Mouse (Mus musculus): Measurements from ENCODE around the gene Lrch1. TPM values are rescaled to one million over a fixed set of nuclear protein-coding genes. Genes with fewer than 3 reads are reported as not detected.
A peak's percentile ranks its signal among the peaks of the same experiment; 100 is the strongest.

Gene Lrch1
- polyA plus RNA-seq, 1 experiment from 2014 or later, result 12.6 TPM

GRCm38 (mm10) chr14:74792793-74793192, 154.9 kb downstream of the Lrch1 start:
- no peaks in the 10 kb centered on the region for H3K9me3 ChIP-seq (ENCODE audit: control insufficient read depth, low read length)
- no peak overlapping the region for H3K4me3 ChIP-seq (ENCODE audit: low read depth, low read length)
- H3K4me1 ChIP-seq (replicated peaks; ENCODE audit: control insufficient read depth, insufficient read depth, low read length), result peaks cover 9% of the 10 kb centered on the region; the same call in 1 of the 2 replicates
- H3K9ac ChIP-seq (ENCODE audit: low read depth, low read length), result no peak overlapping the region
- WGBS, result 81% methylated on average over 6 of the region's 6 CpGs
- H3K36me3 ChIP-seq (ENCODE audit: control insufficient read depth, insufficient read depth, low read length), result no peaks in the 10 kb centered on the region
- ATAC-seq (ENCODE audit: low FRiP score) (no peak), DNase-seq (ENCODE audit: low spot score) (no peak)
- H3K4me2 ChIP-seq (replicated peaks; ENCODE audit: low read depth, low read length), result no peak overlapping the region
- no peaks in the 10 kb centered on the region for H3K27me3 ChIP-seq (ENCODE audit: control insufficient read depth, insufficient read depth, low read length)
- H3K27ac ChIP-seq (ENCODE audit: low read depth, low read length), result no peak overlapping the region

DNA sequence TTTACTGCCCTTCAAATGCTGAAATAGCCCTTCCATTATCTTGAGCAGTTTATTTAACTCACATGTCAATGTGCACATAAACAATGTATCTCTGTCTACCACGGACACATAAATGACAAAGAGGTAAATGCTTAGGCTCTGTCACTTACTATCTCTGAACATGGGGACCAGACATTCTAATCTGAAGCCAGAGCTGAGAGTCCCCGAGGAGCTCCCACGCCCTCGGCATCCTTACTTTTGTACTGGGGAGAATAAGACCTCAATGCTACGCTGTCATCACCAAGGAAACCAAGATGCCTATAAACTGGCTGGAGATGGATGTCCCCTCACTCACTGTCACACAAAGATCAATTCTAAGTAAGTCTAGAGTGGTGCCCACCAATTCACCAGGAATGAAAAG, 157.1 kb downstream of the Lrch1 start:
- Histone ChIP-seq H3K9me3 (ENCODE audit: control insufficient read depth, low read length) (no peaks in the 10 kb centered on the region), H3K4me3 (ENCODE audit: low read depth, low read length) (no peak overlapping the region), H3K9ac (ENCODE audit: low read depth, low read length) (no peak overlapping the region), H3K36me3 (ENCODE audit: control insufficient read depth, insufficient read depth, low read length) (no peaks in the 10 kb centered on the region), H3K4me2 (replicated peaks; ENCODE audit: low read depth, low read length) (no peak overlapping the region), H3K27me3 (ENCODE audit: control insufficient read depth, insufficient read depth, low read length) (no peaks in the 10 kb centered on the region), H3K4me1 (replicated peaks; ENCODE audit: control insufficient read depth, insufficient read depth, low read length) (0 out of 2 replicates have a peak, but pooled peaks cover 3% of the 10 kb centered on the region), H3K27ac (ENCODE audit: low read depth, low read length) (no peak overlapping the region)
- DNase-seq (ENCODE audit: low spot score) (peak; percentile 29), ATAC-seq (ENCODE audit: low FRiP score) (0 out of 2 replicates have a peak, but pooled peaks have one; percentile 25)
- WGBS, result 48% methylated on average over 5 of the region's 5 CpGs

DNA sequence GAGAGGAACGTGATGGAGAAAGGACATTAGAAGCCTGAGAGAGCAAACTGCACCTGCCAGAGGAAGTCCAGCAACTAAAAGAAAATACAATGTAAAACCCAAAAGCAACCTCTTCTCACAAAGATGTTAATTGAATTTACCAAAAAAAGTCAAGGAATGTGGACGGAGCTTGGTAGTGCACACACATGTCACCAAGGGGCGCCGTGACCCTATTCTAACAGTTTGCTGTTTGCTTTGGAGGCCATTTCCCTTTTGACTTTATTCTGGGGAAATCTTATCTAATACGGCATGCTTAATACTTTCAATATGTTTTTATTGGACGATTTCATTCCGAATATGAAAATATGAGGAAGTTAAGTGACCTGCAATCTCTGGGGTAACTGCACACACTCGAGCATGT, 158.9 kb downstream of the Lrch1 start:
- no peaks in the 10 kb centered on the region; the same call in 1 of the 2 replicates for H3K36me3 ChIP-seq (ENCODE audit: control insufficient read depth, insufficient read depth, low read length)
- no peak overlapping the region for H3K27ac ChIP-seq (ENCODE audit: low read depth, low read length)
- H3K27me3 ChIP-seq (ENCODE audit: control insufficient read depth, insufficient read depth, low read length), result no peaks in the 10 kb centered on the region
- 0 out of 2 replicates have a peak, but pooled peaks cover 3% of the 10 kb centered on the region for H3K4me1 ChIP-seq (replicated peaks; ENCODE audit: control insufficient read depth, insufficient read depth, low read length)
- ATAC-seq (ENCODE audit: low FRiP score) (no peak), DNase-seq (ENCODE audit: low spot score) (no peak)
- WGBS, result 88% methylated on average over 8 of the region's 8 CpGs
- H3K9me3 ChIP-seq (ENCODE audit: control insufficient read depth, low read length), result no peaks in the 10 kb centered on the region
- no peak overlapping the region for H3K4me2 ChIP-seq (replicated peaks; ENCODE audit: low read depth, low read length)
- no peak overlapping the region for H3K4me3 ChIP-seq (ENCODE audit: low read depth, low read length)
- H3K9ac ChIP-seq (ENCODE audit: low read depth, low read length), result no peak overlapping the region

GRCm38 (mm10) chr14:74787717-74788116, 160.0 kb downstream of the Lrch1 start:
- Histone ChIP-seq H3K9me3 (ENCODE audit: control insufficient read depth, low read length) (no peaks in the 10 kb centered on the region), H3K36me3 (ENCODE audit: control insufficient read depth, insufficient read depth, low read length) (no peaks in the 10 kb centered on the region; the same call in 1 of the 2 replicates), H3K27me3 (ENCODE audit: control insufficient read depth, insufficient read depth, low read length) (no peaks in the 10 kb centered on the region), H3K4me3 (ENCODE audit: low read depth, low read length) (no peak overlapping the region), H3K9ac (ENCODE audit: low read depth, low read length) (no peak overlapping the region), H3K4me2 (replicated peaks; ENCODE audit: low read depth, low read length) (no peak overlapping the region), H3K27ac (ENCODE audit: low read depth, low read length) (no peak overlapping the region), H3K4me1 (replicated peaks; ENCODE audit: control insufficient read depth, insufficient read depth, low read length) (0 out of 2 replicates have a peak, but pooled peaks cover 3% of the 10 kb centered on the region)
- no peak for DNase-seq (ENCODE audit: low spot score)
- ATAC-seq (ENCODE audit: low FRiP score), result no peak
- WGBS, result 90% methylated on average over 3 of the region's 3 CpGs

GRCm38 (mm10) chr14:74784243-74784934, 163.3 kb downstream of the Lrch1 start:
- no peak overlapping the region for H3K27ac ChIP-seq (ENCODE audit: low read depth, low read length)
- no peaks in the 10 kb centered on the region for H3K9me3 ChIP-seq (ENCODE audit: control insufficient read depth, low read length)
- 90% methylated on average over 11 of the region's 11 CpGs for WGBS
- H3K4me3 ChIP-seq (ENCODE audit: low read depth, low read length), result no peak overlapping the region
- no peak overlapping the region for H3K4me2 ChIP-seq (replicated peaks; ENCODE audit: low read depth, low read length)
- DNase-seq (ENCODE audit: low spot score) (no peak), ATAC-seq (ENCODE audit: low FRiP score) (no peak)
- no peaks in the 10 kb centered on the region for H3K4me1 ChIP-seq (replicated peaks; ENCODE audit: control insufficient read depth, insufficient read depth, low read length)
- no peak overlapping the region for H3K9ac ChIP-seq (ENCODE audit: low read depth, low read length)
- H3K36me3 ChIP-seq (ENCODE audit: control insufficient read depth, insufficient read depth, low read length), result no peaks in the 10 kb centered on the region; the same call in 1 of the 2 replicates
- H3K27me3 ChIP-seq (ENCODE audit: control insufficient read depth, insufficient read depth, low read length), result no peaks in the 10 kb centered on the region

GRCm38 (mm10) chr14:74774046-74774619, 173.5 kb downstream of the Lrch1 start:
- DNase-seq (ENCODE audit: low spot score) (no peak), ATAC-seq (ENCODE audit: low FRiP score) (no peak)
- H3K27me3 ChIP-seq (ENCODE audit: control insufficient read depth, insufficient read depth, low read length), result no peaks in the 10 kb centered on the region
- H3K9me3 ChIP-seq (ENCODE audit: control insufficient read depth, low read length), result no peaks in the 10 kb centered on the region
- no peak overlapping the region for H3K4me3 ChIP-seq (ENCODE audit: low read depth, low read length)
- no peak overlapping the region for H3K4me2 ChIP-seq (replicated peaks; ENCODE audit: low read depth, low read length)
- H3K9ac ChIP-seq (ENCODE audit: low read depth, low read length), result no peak overlapping the region
- no peak overlapping the region for H3K27ac ChIP-seq (ENCODE audit: low read depth, low read length)
- no peaks in the 10 kb centered on the region for H3K4me1 ChIP-seq (replicated peaks; ENCODE audit: control insufficient read depth, insufficient read depth, low read length)
- 81% methylated on average over 10 of the region's 10 CpGs for WGBS
- H3K36me3 ChIP-seq (ENCODE audit: control insufficient read depth, insufficient read depth, low read length), result no peaks in the 10 kb centered on the region

- H3K4me1 ChIP-seq (replicated peaks; ENCODE audit: control insufficient read depth, insufficient read depth, low read length), result no peaks in the 10 kb centered on the region
- H3K36me3 ChIP-seq (ENCODE audit: control insufficient read depth, insufficient read depth, low read length), result no peaks in the 10 kb centered on the region
- no peak overlapping the region for H3K27ac ChIP-seq (ENCODE audit: low read depth, low read length)
- no peaks in the 10 kb centered on the region for H3K9me3 ChIP-seq (ENCODE audit: control insufficient read depth, low read length)
- no peak for ATAC-seq (ENCODE audit: low FRiP score)
- no peak overlapping the region for H3K9ac ChIP-seq (ENCODE audit: low read depth, low read length)
- no peak for DNase-seq (ENCODE audit: low spot score)
- WGBS, result 86% methylated on average over 1 of the region's 1 CpGs
- no peak overlapping the region for H3K4me3 ChIP-seq (ENCODE audit: low read depth, low read length)
- no peak overlapping the region for H3K4me2 ChIP-seq (replicated peaks; ENCODE audit: low read depth, low read length)
- H3K27me3 ChIP-seq (ENCODE audit: control insufficient read depth, insufficient read depth, low read length), result no peaks in the 10 kb centered on the region
These were observed 179.8 kb downstream of the Lrch1 start for GRCm38 (mm10) chr14:74767892-74768291.

DNA sequence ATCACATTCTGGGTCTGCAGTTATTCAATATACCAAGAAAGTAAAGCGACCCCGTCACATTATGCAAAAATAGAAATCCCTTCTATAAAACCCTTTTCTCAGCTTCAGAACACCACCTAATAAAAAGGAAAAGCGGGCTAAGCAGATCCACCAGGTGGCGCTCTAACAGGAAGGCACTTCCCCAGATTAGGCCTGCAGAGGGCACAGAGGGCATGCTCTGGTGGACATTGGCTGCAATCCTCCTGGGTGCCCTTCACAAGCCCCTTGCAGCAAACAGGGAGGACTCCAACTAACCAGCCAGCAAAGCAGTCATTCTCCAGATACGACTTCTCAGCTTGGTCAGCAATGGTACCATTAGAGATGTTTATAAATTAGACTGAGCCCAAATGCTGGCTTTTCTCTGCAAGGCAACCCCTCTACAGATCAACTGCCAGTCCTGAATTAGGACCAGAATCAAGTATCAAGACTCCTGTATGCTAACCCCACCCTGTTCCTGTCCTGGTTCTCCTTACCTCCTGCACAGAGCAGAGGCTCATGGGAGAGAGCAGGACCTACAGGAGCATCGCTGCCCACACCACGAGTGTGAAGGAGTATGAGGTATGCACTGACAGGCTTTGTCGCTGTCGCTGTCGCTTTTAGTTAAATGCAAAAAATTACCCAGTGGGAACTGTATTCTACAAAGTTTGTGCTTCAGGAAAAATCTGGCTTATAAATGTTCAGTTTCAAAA, 183.3 kb downstream of the Lrch1 start:
- DNase-seq (ENCODE audit: low spot score) (peak; percentile 86), ATAC-seq (ENCODE audit: low FRiP score) (peak; percentile 45; the same call in 1 of the 2 replicates)
- Histone ChIP-seq H3K4me3 (ENCODE audit: low read depth, low read length) (no peak overlapping the region), H3K36me3 (ENCODE audit: control insufficient read depth, insufficient read depth, low read length) (no peaks in the 10 kb centered on the region), H3K9ac (ENCODE audit: low read depth, low read length) (no peak overlapping the region), H3K4me1 (replicated peaks; ENCODE audit: control insufficient read depth, insufficient read depth, low read length) (no peaks in the 10 kb centered on the region), H3K27me3 (ENCODE audit: control insufficient read depth, insufficient read depth, low read length) (no peaks in the 10 kb centered on the region), H3K4me2 (replicated peaks; ENCODE audit: low read depth, low read length) (no peak overlapping the region), H3K27ac (ENCODE audit: low read depth, low read length) (no peak overlapping the region), H3K9me3 (ENCODE audit: control insufficient read depth, low read length) (no peaks in the 10 kb centered on the region)
- whole genome bisulfite sequencing, result 60% methylated on average over 10 of the region's 10 CpGs
